Mouse (Mus musculus): ENCODE results near the gene Stpg3. TPM values are rescaled to one million over a fixed set of nuclear protein-coding genes. Genes with fewer than 3 reads are reported as not detected.

Gene Stpg3
- total RNA-seq, 2 experiments from 2014 or later = not detected

Other genes starting within 250 kb of the Stpg3 start
- 10 to 100 TPM; 96.8 to 99.2 TPM for gene Mrpl41, start 239.5 kb downstream of the Stpg3 start, total RNA-seq (2021)
- 10 to 100 TPM; 23.8 to 24.7 TPM for gene Pnpla7, start 238.6 kb downstream of the Stpg3 start, total RNA-seq (2021)
- gene Nsmf, start 160.3 kb downstream of the Stpg3 start, total RNA-seq (2021) = 1,000 to 10,000 TPM in 1 of 2 experiments, 100 to 1,000 TPM in 1; 982 to 1,031 TPM
- not detected for gene Entpd8, start 134.3 kb downstream of the Stpg3 start, total RNA-seq (2021)
- not detected for gene Noxa1, start 119.5 kb downstream of the Stpg3 start, total RNA-seq (2021)
- gene Nrarp, start 33.9 kb downstream of the Stpg3 start, total RNA-seq (2021) = 10 to 100 TPM; 38.1 to 49.8 TPM
- 1 to 10 TPM; 1.7 to 2.0 TPM for gene Tor4a, start 17.8 kb downstream of the Stpg3 start, total RNA-seq (2021)
- 10 to 100 TPM; 50.7 to 51.7 TPM for gene Nelfb, start 3.1 kb downstream of the Stpg3 start, total RNA-seq (2021)
- gene Fam166a, start 4.1 kb upstream of the Stpg3 start, total RNA-seq (2021) = not detected
- 100 to 1,000 TPM; 415 to 455 TPM for gene Tubb4b, start 10.1 kb upstream of the Stpg3 start, total RNA-seq (2021)
- gene Slc34a3, start 19.7 kb upstream of the Stpg3 start, total RNA-seq (2021) = not detected
- not detected for gene Rnf224, start 22.1 kb upstream of the Stpg3 start, total RNA-seq (2021)
- 100 to 1,000 TPM; 195 to 202 TPM for gene Rnf208, start 27.6 kb upstream of the Stpg3 start, total RNA-seq (2021)
- gene Cysrt1, start 27.8 kb upstream of the Stpg3 start, total RNA-seq (2021) = not detected
- 1 to 10 TPM; 3.6 to 3.7 TPM for gene AL732309.1, start 32.2 kb upstream of the Stpg3 start, total RNA-seq (2021)
- gene Tmem203, start 40.8 kb upstream of the Stpg3 start, total RNA-seq (2021) = 10 to 100 TPM; 34.3 to 38.0 TPM
- 10 to 100 TPM; 21.1 to 23.2 TPM for gene Tprn, start 48.0 kb upstream of the Stpg3 start, total RNA-seq (2021)
- gene Ssna1, start 57.8 kb upstream of the Stpg3 start, total RNA-seq (2021) = 10 to 100 TPM; 69.1 to 70.1 TPM
- gene Anapc2, start 57.8 kb upstream of the Stpg3 start, total RNA-seq (2021) = 10 to 100 TPM; 66.6 to 72.1 TPM
- not detected for gene Tmem210, start 73.5 kb upstream of the Stpg3 start, total RNA-seq (2021)
- not detected for gene Lrrc26, start 75.3 kb upstream of the Stpg3 start, total RNA-seq (2021)
- gene Grin1, start 104.5 kb upstream of the Stpg3 start, total RNA-seq (2021) = 100 to 1,000 TPM; 419 to 451 TPM
- 10 to 100 TPM; 49.0 to 59.9 TPM for gene Man1b1, start 117.7 kb upstream of the Stpg3 start, total RNA-seq (2021)
- gene Dpp7, start 141.7 kb upstream of the Stpg3 start, total RNA-seq (2021) = 10 to 100 TPM; 24.7 to 29.4 TPM
- 10 to 100 TPM in 1 of 2 experiments, 1 to 10 TPM in 1; 9.2 to 11.8 TPM for gene Uap1l1, start 151.0 kb upstream of the Stpg3 start, total RNA-seq (2021)
- 10 to 100 TPM; 11.9 to 15.3 TPM for gene Sapcd2, start 157.7 kb upstream of the Stpg3 start, total RNA-seq (2021)
- 10 to 100 TPM; 22.3 to 23.4 TPM for gene Entpd2, start 181.2 kb upstream of the Stpg3 start, total RNA-seq (2021)
- 100 to 1,000 TPM; 402 to 418 TPM for gene Npdc1, start 184.7 kb upstream of the Stpg3 start, total RNA-seq (2021)
- under 1 TPM; 0.31 to 0.81 TPM for gene Fut7, start 208.6 kb upstream of the Stpg3 start, total RNA-seq (2021)
- 100 to 1,000 TPM; 140 to 141 TPM for gene Abca2, start 214.1 kb upstream of the Stpg3 start, total RNA-seq (2021)
- under 1 TPM in 1 of 2 experiments, not detected in 1; 0.58 TPM for gene Clic3, start 242.2 kb upstream of the Stpg3 start, total RNA-seq (2021)
- 10 to 100 TPM; 52.1 to 57.7 TPM for gene Paxx, start 246.5 kb upstream of the Stpg3 start, total RNA-seq (2021)